Mouse (Mus musculus) forebrain, postnatal 0 days (tissue): ENCODE measurements at regions not wholly inside any gene's neighbourhood (a gene's known extent, or its start where the extent isn't known, plus 50 kb on each side); places are given as distances from the start of the nearest gene placed in this dataset.

Experiments used
- ATAC-seq: fragments of 200-750 bp; cut with Nextera tagmentation; 2 replicates; pipeline ENCODE4 v1.8.0; 2017; ENCODE audit warnings: mild to moderate bottlenecking, moderate library complexity
- DNase-seq: peaks from one replicate; pipeline ENCODE4 v3.0.0-alpha.2; 2015
- H3K27ac ChIP-seq: fragments of 300-500 bp; sonication (generic); 2 replicates; pipeline ENCODE4 v1.5.1; 2014; ENCODE audit warnings: low read depth, mild to moderate bottlenecking, antibody characterized with exemption, low read length, moderate library complexity, mixed read lengths
- H3K27me3 ChIP-seq: fragments of 300-500 bp; sonication (generic); 2 replicates; pipeline ENCODE4 v1.6.1; 2014; ENCODE audit warnings: mild to moderate bottlenecking, low read length, mixed read lengths; ENCODE audit not compliant: insufficient read depth
- H3K36me3 ChIP-seq: fragments of 300-500 bp; sonication (generic); 2 replicates; pipeline ENCODE4 v1.6.1; 2014; ENCODE audit warnings: mild to moderate bottlenecking, moderate library complexity; ENCODE audit not compliant: insufficient read depth
- H3K4me1 ChIP-seq: fragments of 300-500 bp; sonication (generic); 2 replicates; pipeline ENCODE4 v1.6.1; 2014; ENCODE audit warnings: antibody characterized with exemption; ENCODE audit not compliant: insufficient read depth
- H3K4me2 ChIP-seq: fragments of 300-500 bp; sonication (generic); 2 replicates; pipeline ENCODE4 v1.6.1; 2014; ENCODE audit warnings: low read depth, mild to moderate bottlenecking, moderate library complexity
- H3K4me3 ChIP-seq: fragments of 300-500 bp; sonication (generic); 2 replicates; pipeline ENCODE4 v1.5.1; 2014; ENCODE audit warnings: low read depth, low read length, mixed read lengths
- H3K9ac ChIP-seq: fragments of 300-500 bp; sonication (generic); 2 replicates; pipeline ENCODE4 v1.6.1; 2014; ENCODE audit warnings: mild to moderate bottlenecking
- H3K9me3 ChIP-seq: fragments of 300-500 bp; sonication (generic); 2 replicates; pipeline ENCODE4 v1.6.1; 2016; ENCODE audit warnings: low read length
- CTCF ChIP-seq: sonication (generic); IDR thresholded peaks from 2 replicates; pipeline ENCODE4 v1.5.1; 2016; ENCODE audit warnings: antibody characterized with exemption, control low read depth, low read depth
- WGBS: fragments of 180-500 bp; shearing (Covaris S2); extraction: QIAGEN DNeasy Blood & Tissue Kit; methylation state at CpG from one replicate; pipeline ENCODE4 v1.1.7; 2014; 5-methylcytosine and 5-hydroxymethylcytosine counted together

DNA sequence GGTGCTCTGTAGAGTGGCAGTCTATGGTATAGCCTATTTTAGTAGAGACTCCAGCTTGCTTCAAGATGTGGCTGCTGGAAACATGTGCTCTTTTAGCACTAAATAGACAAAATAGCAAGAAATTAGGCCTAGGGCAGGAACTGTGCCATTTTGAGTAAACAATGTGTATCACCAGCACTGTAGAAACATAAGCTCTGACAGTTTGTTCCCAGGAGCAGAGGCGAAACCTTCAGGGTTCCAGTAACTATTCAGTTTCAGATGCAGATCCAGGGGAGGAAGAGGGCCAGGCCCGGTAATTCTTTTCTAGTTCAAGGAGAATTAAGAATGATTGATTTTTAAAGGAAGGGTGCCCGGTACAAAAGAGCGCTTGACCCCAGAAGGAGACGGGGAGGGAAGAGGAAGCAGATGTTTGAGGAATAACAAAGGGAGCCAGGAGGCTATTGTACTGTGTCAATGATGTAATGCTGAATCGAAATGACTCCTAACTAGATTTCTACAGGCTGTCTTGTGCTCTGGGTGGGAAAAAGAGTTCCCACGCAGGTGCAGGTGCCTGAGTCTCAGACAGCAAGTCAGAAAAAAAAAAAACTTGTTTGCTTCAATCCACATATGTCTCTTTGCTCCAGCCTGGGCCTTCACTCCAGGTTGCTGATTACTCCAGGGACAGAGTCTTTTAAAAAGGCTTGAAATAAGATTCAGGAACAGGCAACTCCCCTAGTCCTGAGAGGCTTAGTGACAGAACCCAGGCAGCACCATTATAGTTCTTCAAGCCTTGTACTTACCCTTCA, 57.4 kb upstream of the Tex13c2 start:
- no peak for TF ChIP-seq CTCF
- Histone ChIP-seq H3K9me3 (no peaks in the 10 kb centered on the region), H3K4me2 (no peak overlapping the region), H3K4me1 (no peaks in the 10 kb centered on the region), H3K27ac (no peak overlapping the region), H3K9ac (no peak overlapping the region), H3K27me3 (no peaks in the 10 kb centered on the region), H3K4me3 (no peak overlapping the region), H3K36me3 (no peaks in the 10 kb centered on the region)
- ATAC-seq, result peak; percentile 16; the same call in 1 of the 2 replicates
- 24% methylated on average over 7 of the region's 7 CpGs for WGBS
- DNase-seq, result peak; percentile 0
